Comparison of ENCODE assay signal across 14 mouse cellular contexts in genomic region chr3:95027057-95027645, GRCm38 (mm10). TPM values are rescaled to one million over a fixed set of nuclear protein-coding genes. Genes with fewer than 3 reads are reported as not detected.
DNase-seq lines count a peak whose midpoint lies in the region; ATAC-seq and TF ChIP-seq lines count a peak whose summit lies in the region.
"Had no signal": no experiment of that assay in that cellular context is flagged by ENCODE, and none has a peak within 500 bp of the region (broad histone marks: within the 10 kb centered on the region; RNA-seq: fewer than 3 reads in every experiment).

No protein-coding gene starts in this region.

- WGBS in midbrain, embryonic 12.5 days, result 64% methylated on average over 5 of the region's 5 CpGs
- 61% methylated on average over 5 of the region's 5 CpGs for WGBS in midbrain, embryonic 14.5 days
- 46% methylated on average over 5 of the region's 5 CpGs for WGBS in intestine, embryonic 16.5 days
- 48% methylated on average over 5 of the region's 5 CpGs for WGBS in midbrain, postnatal 0 days

- H3K27me3 ChIP-seq in midbrain, embryonic 12.5 days, result no peaks in the 10 kb centered on the region
- no peaks in the 10 kb centered on the region for H3K27me3 ChIP-seq in midbrain, embryonic 14.5 days (ENCODE audit: control insufficient read depth, insufficient read depth, low read length)
- H3K27me3 ChIP-seq in intestine, embryonic 16.5 days (replicated peaks; ENCODE audit: control insufficient read depth, insufficient read depth, low read length), result no peaks in the 10 kb centered on the region
- H3K27me3 ChIP-seq in midbrain, postnatal 0 days (ENCODE audit: insufficient read depth, low read length), result no peaks in the 10 kb centered on the region
- H3K27me3 ChIP-seq: hindbrain, embryonic 13.5 days; neural tube, embryonic 13.5 days; stomach, embryonic 15.5 days had no signal

- peaks cover 25% of the 10 kb centered on the region for H3K36me3 ChIP-seq in midbrain, embryonic 12.5 days
- H3K36me3 ChIP-seq in midbrain, embryonic 14.5 days (ENCODE audit: control insufficient read depth, insufficient read depth, low read length), result peaks cover 19% of the 10 kb centered on the region
- 0 out of 2 replicates have a peak, but pooled peaks cover 9% of the 10 kb centered on the region for H3K36me3 ChIP-seq in intestine, embryonic 16.5 days (ENCODE audit: control insufficient read depth, insufficient read depth, low read length)
- peaks cover 6% of the 10 kb centered on the region for H3K36me3 ChIP-seq in midbrain, postnatal 0 days (ENCODE audit: insufficient read depth, low read length)

- peak; percentile 48 for ATAC-seq in frontal cortex, adult (ENCODE audit: low TSS enrichment)
- no peak for ATAC-seq in midbrain, embryonic 12.5 days (ENCODE audit: low FRiP score, low read depth)
- ATAC-seq in midbrain, embryonic 14.5 days (ENCODE audit: low FRiP score, low TSS enrichment), result no peak
- ATAC-seq in intestine, embryonic 16.5 days, result peak; percentile 40
- no peak for ATAC-seq in midbrain, postnatal 0 days (ENCODE audit: low FRiP score)
- ATAC-seq: midbrain, embryonic 16.5 days had no signal

- H3K4me1 ChIP-seq in midbrain, embryonic 12.5 days, result peaks cover 6% of the 10 kb centered on the region; the same call in 1 of the 2 replicates
- H3K4me1 ChIP-seq in midbrain, embryonic 14.5 days (ENCODE audit: control insufficient read depth, insufficient read depth, low read length), result no peaks in the 10 kb centered on the region
- H3K4me1 ChIP-seq in intestine, embryonic 16.5 days (ENCODE audit: control insufficient read depth, insufficient read depth, low read length), result peaks cover 25% of the 10 kb centered on the region
- H3K4me1 ChIP-seq in midbrain, postnatal 0 days (ENCODE audit: insufficient read depth, low read length), result no peaks in the 10 kb centered on the region

- H3K27ac ChIP-seq in midbrain, embryonic 12.5 days (replicated peaks), result peak overlapping the region; percentile 7; the same call in 1 of the 2 replicates
- no peak overlapping the region for H3K27ac ChIP-seq in midbrain, embryonic 14.5 days (replicated peaks; ENCODE audit: low read depth, low read length)
- H3K27ac ChIP-seq in intestine, embryonic 16.5 days (ENCODE audit: low read length), result peak overlapping the region; percentile 39; the same call in 1 of the 2 replicates
- H3K27ac ChIP-seq in midbrain, postnatal 0 days (ENCODE audit: low read depth, low read length), result no peak overlapping the region
- H3K27ac ChIP-seq: hindbrain, embryonic 13.5 days; neural tube, embryonic 13.5 days had no signal

- TF ChIP-seq CTCF in midbrain, postnatal 0 days (IDR thresholded peaks at IDR 0.05), result no peak

- no peak overlapping the region for H3K9ac ChIP-seq in midbrain, embryonic 12.5 days (replicated peaks)
- H3K9ac ChIP-seq in midbrain, embryonic 14.5 days (replicated peaks; ENCODE audit: low read length), result no peak overlapping the region
- H3K9ac ChIP-seq in intestine, embryonic 16.5 days (ENCODE audit: low read depth, low read length), result no peak overlapping the region
- H3K9ac ChIP-seq in midbrain, postnatal 0 days (replicated peaks; ENCODE audit: low read length, poor library complexity, severe bottlenecking), result no peak overlapping the region
- H3K9ac ChIP-seq: neural tube, embryonic 13.5 days; stomach, embryonic 15.5 days had no signal

- no peak for DNase-seq in frontal cortex, postnatal 10 days (ENCODE audit: low spot score in 2 of 2)
- DNase-seq in midbrain, embryonic 14.5 days, result no peak
- peak; percentile 19 for DNase-seq in thymus, postnatal 25 days
- DNase-seq in midbrain, postnatal 0 days (ENCODE audit: low spot score), result no peak
- no peak for DNase-seq in gastrocnemius, postnatal 14 days
- DNase-seq: cerebellum, adult 8-10 months had no signal

- H3K9me3 ChIP-seq in midbrain, embryonic 12.5 days, result no peaks in the 10 kb centered on the region
- H3K9me3 ChIP-seq in midbrain, embryonic 14.5 days (ENCODE audit: control insufficient read depth, low read length), result no peaks in the 10 kb centered on the region
- no peaks in the 10 kb centered on the region for H3K9me3 ChIP-seq in intestine, embryonic 16.5 days (ENCODE audit: control insufficient read depth, low read length)
- H3K9me3 ChIP-seq in midbrain, postnatal 0 days (ENCODE audit: low read length), result no peaks in the 10 kb centered on the region
- H3K9me3 ChIP-seq: hindbrain, embryonic 13.5 days; neural tube, embryonic 13.5 days; stomach, embryonic 15.5 days had no signal

- intact Hi-C loops in gastrocnemius, postnatal 14 days (cut with DNase I; ENCODE audit: low total_unique reads), result no loop called here

- H3K4me2 ChIP-seq in midbrain, embryonic 12.5 days (replicated peaks), result no peak overlapping the region
- no peak overlapping the region for H3K4me2 ChIP-seq in midbrain, embryonic 14.5 days (ENCODE audit: low read length)
- H3K4me2 ChIP-seq in intestine, embryonic 16.5 days (ENCODE audit: low read depth, low read length), result no peak overlapping the region
- no peak overlapping the region for H3K4me2 ChIP-seq in midbrain, postnatal 0 days (ENCODE audit: low read depth, low read length, poor library complexity, severe bottlenecking)
- H3K4me2 ChIP-seq: hindbrain, embryonic 13.5 days; liver, embryonic 11.5 days; neural tube, embryonic 13.5 days; stomach, embryonic 15.5 days had no signal

- H3K4me3 ChIP-seq in midbrain, embryonic 12.5 days, result no peak overlapping the region
- no peak overlapping the region for H3K4me3 ChIP-seq in midbrain, embryonic 14.5 days (replicated peaks; ENCODE audit: low read depth, low read length)
- H3K4me3 ChIP-seq in intestine, embryonic 16.5 days (ENCODE audit: low read length), result no peak overlapping the region
- no peak overlapping the region for H3K4me3 ChIP-seq in midbrain, postnatal 0 days (ENCODE audit: low read depth, low read length)
- H3K4me3 ChIP-seq: hindbrain, embryonic 13.5 days; neural tube, embryonic 13.5 days; stomach, embryonic 15.5 days had no signal

RNA-seq across cellular contexts. Expression of gene Zfp687, which starts 11.9 kb away (rescaled TPM):
- polyA plus RNA-seq in midbrain, embryonic 12.5 days (2016; fragmentation: Nextera tagmentation; extraction: Ambion mirVana), result 40.2 and 41.3 TPM in 2 replicates
- 22.5 and 30.0 TPM in 2 replicates for polyA plus RNA-seq in midbrain, embryonic 14.5 days (2014; fragmentation: Nextera tagmentation; extraction: Ambion mirVana)
- 16.9 and 17.6 TPM in 2 replicates for polyA plus RNA-seq in intestine, embryonic 16.5 days (2015; fragmentation: Nextera tagmentation; extraction: Ambion mirVana)
- 25.7 and 30.0 TPM in 2 replicates for total RNA-seq in midbrain, postnatal 0 days (2014; rRNA removed)
- 13.3 and 15.6 TPM in 2 replicates for polyA plus RNA-seq in midbrain, postnatal 0 days (2015; fragmentation: Nextera tagmentation; extraction: Ambion mirVana)
- total RNA-seq in gastrocnemius, postnatal 14 days (2021), result 10 to 100 TPM; 12.4 to 13.8 TPM

RNA-seq across cellular contexts. Expression of gene Psmd4, which starts 15.3 kb away (rescaled TPM):
- 277 and 293 TPM in 2 replicates for polyA plus RNA-seq in midbrain, embryonic 12.5 days (2016; fragmentation: Nextera tagmentation; extraction: Ambion mirVana)
- polyA plus RNA-seq in midbrain, embryonic 14.5 days (2014; fragmentation: Nextera tagmentation; extraction: Ambion mirVana), result 258 and 282 TPM in 2 replicates
- 196 and 226 TPM in 2 replicates for polyA plus RNA-seq in intestine, embryonic 16.5 days (2015; fragmentation: Nextera tagmentation; extraction: Ambion mirVana)
- 179 and 200 TPM in 2 replicates for total RNA-seq in midbrain, postnatal 0 days (2014; rRNA removed)
- polyA plus RNA-seq in midbrain, postnatal 0 days (2015; fragmentation: Nextera tagmentation; extraction: Ambion mirVana), result 262 and 267 TPM in 2 replicates
- total RNA-seq in gastrocnemius, postnatal 14 days (2021), result 100 to 1,000 TPM; 155 to 162 TPM

RNA-seq across cellular contexts. Expression of gene Pi4kb, which starts 52.6 kb away (rescaled TPM):
- polyA plus RNA-seq in midbrain, embryonic 12.5 days (2016; fragmentation: Nextera tagmentation; extraction: Ambion mirVana), result 23.0 and 25.7 TPM in 2 replicates
- polyA plus RNA-seq in midbrain, embryonic 14.5 days (2014; fragmentation: Nextera tagmentation; extraction: Ambion mirVana), result 24.3 and 28.7 TPM in 2 replicates
- polyA plus RNA-seq in intestine, embryonic 16.5 days (2015; fragmentation: Nextera tagmentation; extraction: Ambion mirVana), result 21.7 and 22.9 TPM in 2 replicates
- total RNA-seq in midbrain, postnatal 0 days (2014; rRNA removed), result 55.0 and 60.7 TPM in 2 replicates
- 21.0 and 24.3 TPM in 2 replicates for polyA plus RNA-seq in midbrain, postnatal 0 days (2015; fragmentation: Nextera tagmentation; extraction: Ambion mirVana)
- total RNA-seq in gastrocnemius, postnatal 14 days (2021), result 10 to 100 TPM; 23.5 to 24.1 TPM

Comparison
In these comparisons a context has a peak if more than half of its experiments do, and no peak if none do; other contexts are left out.
1. H3K27ac ChIP-seq: peak in midbrain, embryonic 12.5 days (single experiment) and intestine, embryonic 16.5 days (single experiment); none in midbrain, embryonic 14.5 days (single experiment) and midbrain, postnatal 0 days (single experiment).
2. ATAC-seq: peak in frontal cortex, adult (single experiment) and intestine, embryonic 16.5 days (single experiment); none in midbrain, embryonic 12.5 days (single experiment), midbrain, embryonic 14.5 days (single experiment) and midbrain, postnatal 0 days (single experiment).